Mouse (Mus musculus) stomach, embryonic 14.5 days (tissue): Measurements from ENCODE around the gene Ros1. TPM values are rescaled to one million over a fixed set of nuclear protein-coding genes. Genes with fewer than 3 reads are reported as not detected.

ENCODE experiments used
- ATAC-seq: fragments of 200-750 bp; cut with Nextera tagmentation; 2 replicates; pipeline ENCODE4 v1.8.0; 2017; ENCODE audit warnings: low read depth, moderate TSS enrichment; ENCODE audit not compliant: insufficient number of reproducible peaks, insufficient read depth, low FRiP score
- H3K27ac ChIP-seq: fragments of 300-500 bp; sonication (generic); 2 replicates; pipeline ENCODE4 v1.5.1; 2014; ENCODE audit warnings: mild to moderate bottlenecking, low read length, moderate library complexity, mixed read lengths
- H3K27me3 ChIP-seq: fragments of 300-500 bp; sonication (generic); 2 replicates; pipeline ENCODE4 v1.6.1; 2014; ENCODE audit warnings: low read length, control low read depth, mixed read lengths; ENCODE audit not compliant: control insufficient read depth, insufficient read depth
- H3K36me3 ChIP-seq: fragments of 300-500 bp; sonication (generic); 2 replicates; pipeline ENCODE4 v1.6.1; 2014; ENCODE audit warnings: mild to moderate bottlenecking, control low read depth, low read length, moderate library complexity, mixed read lengths; ENCODE audit not compliant: control insufficient read depth, insufficient read depth
- H3K4me1 ChIP-seq: fragments of 300-500 bp; sonication (generic); 2 replicates; pipeline ENCODE4 v1.6.1; 2014; ENCODE audit warnings: low read length, control low read depth, mixed read lengths; ENCODE audit not compliant: control insufficient read depth, insufficient read depth
- H3K4me2 ChIP-seq: fragments of 300-500 bp; sonication (generic); replicated peaks from 2 replicates; pipeline ENCODE4 v1.6.1; 2014; ENCODE audit warnings: low read depth, low read length, control low read depth
- H3K4me3 ChIP-seq: fragments of 300-500 bp; sonication (generic); 2 replicates; pipeline ENCODE4 v1.5.1; 2014; ENCODE audit warnings: low read depth, low read length, control low read depth
- H3K9ac ChIP-seq: fragments of 300-500 bp; sonication (generic); replicated peaks from 2 replicates; pipeline ENCODE4 v1.6.1; 2014; ENCODE audit warnings: low read depth, mild to moderate bottlenecking, control low read depth, low read length, moderate library complexity, mixed read lengths
- H3K9me3 ChIP-seq: fragments of 300-500 bp; sonication (generic); 2 replicates; pipeline ENCODE4 v1.6.1; 2016; ENCODE audit warnings: low read depth, low read length, control low read depth; ENCODE audit not compliant: control insufficient read depth
- WGBS: fragments of 180-500 bp; shearing (Covaris S2); extraction: QIAGEN DNeasy Blood & Tissue Kit; methylation state at CpG from one replicate; pipeline ENCODE4 v1.1.7; 2014; 5-methylcytosine and 5-hydroxymethylcytosine counted together
- polyA plus RNA-seq: library from polyadenylated mRNA; unstranded; fragments of >200 nt; fragmentation: Nextera tagmentation; extraction: Ambion mirVana; gene quantifications from 2 replicates; pipeline ENCODE4 v1.2.1, GENCODE M21; 2014

Ros1 gene
- polyA plus RNA-seq = 0.04 and 0.25 TPM in 2 replicates

DNA sequence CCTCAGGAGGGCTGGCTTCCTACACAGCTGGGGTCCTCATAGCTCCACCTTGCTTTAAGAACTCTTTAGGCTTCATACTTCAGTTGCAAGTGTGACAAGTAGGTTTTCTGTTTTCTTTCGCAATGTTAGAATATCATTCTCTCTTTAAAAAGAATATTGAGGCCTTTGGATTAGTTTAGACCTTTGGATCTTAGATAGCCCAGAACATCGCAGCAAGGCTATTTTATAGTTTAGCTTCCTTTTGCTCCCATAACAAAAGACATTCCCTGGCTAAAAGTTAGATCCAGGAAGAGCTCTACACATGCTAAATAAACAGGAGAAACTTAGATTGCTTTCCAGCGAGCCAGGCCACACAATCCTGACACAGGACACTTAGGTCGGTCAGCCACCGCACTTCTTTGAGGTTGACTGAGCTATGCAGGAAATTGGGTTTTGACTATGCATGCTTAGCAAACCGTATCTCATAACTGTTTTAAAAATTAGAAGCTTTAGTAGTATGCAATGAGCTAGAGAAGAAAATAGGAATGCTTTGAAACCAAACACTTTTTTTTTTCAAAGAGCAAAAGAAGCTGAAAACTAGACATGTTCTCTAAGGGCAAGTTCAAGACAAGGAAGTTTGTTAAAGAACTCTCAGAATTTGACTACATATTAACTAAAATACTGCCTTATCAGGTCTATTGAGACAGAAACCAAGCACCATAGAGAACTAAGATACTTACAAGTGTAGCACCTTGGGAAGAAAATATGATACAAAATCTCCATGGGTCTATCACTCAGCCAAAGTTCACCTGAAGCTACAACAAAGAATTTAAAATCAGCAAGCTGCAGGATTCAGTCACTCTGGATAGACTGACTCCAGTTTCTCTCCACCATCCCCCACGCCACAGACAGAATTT is at the start of gene Ros1:
Gene Ros1 (minus strand): TSS at position 288 of the 896 bp plus-strand sequence.
- 71% methylated on average over 7 of the region's 7 CpGs for WGBS
- no peak within 1 kb of the TSS for H3K9ac ChIP-seq
- no peak within 1 kb of the TSS for H3K27ac ChIP-seq
- no peaks in the 10 kb centered on the region for H3K27me3 ChIP-seq
- H3K9me3 ChIP-seq = no peaks in the 10 kb centered on the region
- no peaks in the 10 kb centered on the region for H3K4me1 ChIP-seq
- no peaks in the 10 kb centered on the region for H3K36me3 ChIP-seq
- H3K4me2 ChIP-seq = no peak within 1 kb of the TSS
- no peak within 1 kb of the TSS for H3K4me3 ChIP-seq
- no peak for ATAC-seq

- no peaks in the 10 kb centered on the region for H3K4me1 ChIP-seq
- H3K9ac ChIP-seq = no peak overlapping the region
- H3K36me3 ChIP-seq = no peaks in the 10 kb centered on the region
- no peak overlapping the region for H3K4me3 ChIP-seq
- ATAC-seq = no peak
- WGBS = 49% methylated on average over 7 of the region's 7 CpGs
- no peak overlapping the region for H3K4me2 ChIP-seq
- no peaks in the 10 kb centered on the region for H3K9me3 ChIP-seq
- H3K27me3 ChIP-seq = no peaks in the 10 kb centered on the region
- no peak overlapping the region for H3K27ac ChIP-seq
Observed at GRCm38 (mm10) chr10:52242680-52243323, 47.8 kb upstream of the Ros1 start.

- Histone ChIP-seq H3K9ac (no peak overlapping the region), H3K4me1 (no peaks in the 10 kb centered on the region), H3K9me3 (no peaks in the 10 kb centered on the region), H3K36me3 (no peaks in the 10 kb centered on the region), H3K4me2 (no peak overlapping the region), H3K27ac (no peak overlapping the region), H3K4me3 (no peak overlapping the region), H3K27me3 (no peaks in the 10 kb centered on the region)
- no peak for ATAC-seq
- 72% methylated on average over 5 of the region's 5 CpGs for WGBS
Observed at GRCm38 (mm10) chr10:52242015-52242414, 47.0 kb upstream of the Ros1 start.

DNA sequence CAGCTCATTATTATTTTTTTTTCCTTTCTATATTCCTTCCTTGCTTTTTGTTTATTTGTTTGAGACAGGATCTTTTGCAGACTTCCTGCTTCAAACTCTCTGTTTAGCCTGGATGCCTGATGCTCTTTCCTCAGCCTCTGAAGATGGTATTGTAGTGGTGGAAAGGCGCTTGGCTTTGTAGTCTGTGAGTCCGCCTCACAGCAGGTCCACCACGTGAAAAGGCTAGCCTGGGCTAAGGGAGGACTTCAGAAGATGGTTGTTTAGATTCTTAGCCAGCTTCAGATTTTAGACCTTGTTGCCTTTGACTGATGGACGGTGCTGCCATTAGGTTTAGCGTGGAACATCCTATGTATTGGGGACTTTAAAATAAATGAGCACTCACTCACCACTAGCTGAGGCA is 40.4 kb upstream of the Ros1 start:
- peak overlapping the region; percentile 74 for H3K4me2 ChIP-seq
- H3K27ac ChIP-seq = no peak overlapping the region
- H3K4me3 ChIP-seq = peak overlapping the region; percentile 86
- no peak overlapping the region for H3K9ac ChIP-seq
- WGBS = 79% methylated on average over 5 of the region's 5 CpGs
- H3K4me1 ChIP-seq = peaks cover 4% of the 10 kb centered on the region; the same call in 1 of the 2 replicates
- no peaks in the 10 kb centered on the region for H3K36me3 ChIP-seq
- H3K27me3 ChIP-seq = no peaks in the 10 kb centered on the region
- ATAC-seq = no peak
- H3K9me3 ChIP-seq = no peaks in the 10 kb centered on the region

- Histone ChIP-seq H3K27me3 (no peaks in the 10 kb centered on the region), H3K4me2 (peak overlapping the region; percentile 74), H3K4me3 (peak overlapping the region; percentile 86), H3K27ac (no peak overlapping the region), H3K4me1 (peaks cover 4% of the 10 kb centered on the region; the same call in 1 of the 2 replicates), H3K9me3 (no peaks in the 10 kb centered on the region), H3K9ac (peak overlapping the region; percentile 80), H3K36me3 (no peaks in the 10 kb centered on the region)
- ATAC-seq = no peak
- 12% methylated on average over 7 of the region's 7 CpGs for WGBS
Observed at GRCm38 (mm10) chr10:52234654-52234981, 39.6 kb upstream of the Ros1 start.

DNA sequence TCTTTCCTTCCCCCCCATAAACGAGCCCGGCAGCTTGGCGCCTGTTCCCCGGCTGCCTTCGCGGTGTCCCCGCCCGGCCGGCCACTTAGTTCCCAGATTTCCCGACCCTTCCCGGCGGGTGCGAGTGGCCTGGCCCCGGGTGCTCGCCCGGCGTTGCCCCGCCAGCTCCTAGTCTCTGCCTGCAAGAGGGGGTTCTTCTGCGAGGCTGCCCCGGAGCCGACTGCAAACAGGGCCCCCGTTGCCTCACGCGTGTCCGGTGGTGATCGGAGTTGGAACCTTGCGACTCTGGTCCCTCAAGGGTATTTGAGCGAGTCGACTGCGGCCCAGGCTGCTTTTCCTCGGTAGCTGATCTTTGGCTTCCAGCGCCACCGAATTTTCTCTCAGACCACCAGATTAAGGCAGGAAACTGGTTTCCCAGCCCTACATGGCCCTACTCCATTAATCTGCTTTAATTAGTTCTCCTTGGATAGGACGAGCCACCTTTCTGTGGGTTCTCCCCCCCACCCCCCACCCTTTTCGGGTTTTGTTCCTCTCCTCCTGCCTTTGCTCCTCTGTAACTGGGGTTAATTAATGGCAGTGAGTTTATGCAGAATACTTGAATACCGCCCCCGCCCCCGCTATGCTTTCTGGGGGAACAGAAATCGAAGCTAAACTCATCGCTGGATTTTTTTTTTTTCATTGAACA is 39.1 kb upstream of the Ros1 start:
- no peaks in the 10 kb centered on the region for H3K36me3 ChIP-seq
- peaks cover 4% of the 10 kb centered on the region; the same call in 1 of the 2 replicates for H3K4me1 ChIP-seq
- no peaks in the 10 kb centered on the region for H3K27me3 ChIP-seq
- peak; percentile 19; the same call in 1 of the 2 replicates for ATAC-seq
- peak overlapping the region; percentile 86 for H3K4me3 ChIP-seq
- H3K9ac ChIP-seq = peak overlapping the region; percentile 80
- peak overlapping the region; percentile 84 for H3K27ac ChIP-seq
- WGBS = under 1% methylated on average over 40 of the region's 40 CpGs
- H3K4me2 ChIP-seq = peak overlapping the region; percentile 74
- no peaks in the 10 kb centered on the region for H3K9me3 ChIP-seq

DNA sequence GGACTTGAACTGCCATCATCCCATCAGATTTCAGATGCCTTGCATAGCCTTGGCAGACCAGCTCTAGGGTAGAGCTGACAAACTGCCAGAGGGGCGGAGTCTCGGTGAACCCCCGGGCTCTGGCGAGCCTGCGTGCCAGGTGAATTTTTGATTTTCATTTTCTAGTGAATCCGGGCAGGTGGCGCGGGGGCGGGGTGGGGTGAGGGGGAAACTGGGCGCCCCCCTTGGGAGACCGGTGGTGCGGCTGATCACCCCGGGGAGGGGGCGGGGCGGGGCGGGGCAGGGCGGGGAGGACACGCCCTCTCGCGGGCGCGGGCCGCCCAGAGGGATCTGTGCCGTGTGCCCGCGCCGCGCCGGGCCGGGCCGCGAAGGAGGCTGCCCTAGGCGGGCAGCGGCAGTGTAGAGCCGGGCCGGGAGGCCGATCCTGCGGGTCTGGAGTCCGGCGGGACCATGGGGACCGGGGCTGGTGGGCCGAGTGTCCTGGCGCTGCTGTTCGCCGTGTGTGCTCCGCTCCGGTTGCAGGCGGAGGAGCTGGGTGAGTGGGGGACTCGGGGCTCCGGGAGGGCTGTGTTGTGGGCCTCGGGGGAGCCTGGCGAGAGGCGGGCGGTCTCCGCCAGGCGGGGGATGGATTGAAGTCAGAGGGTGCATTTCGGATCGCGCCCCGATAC is 38.4 kb upstream of the Ros1 start, which contains the start of gene Dcbld1:
Gene Dcbld1 (plus strand): TSS at position 319 of the 668 bp plus-strand sequence.
- Histone ChIP-seq H3K9ac (peak within 1 kb of the TSS; percentile 80), H3K36me3 (no peaks in the 10 kb centered on the region), H3K4me1 (peaks cover 4% of the 10 kb centered on the region; the same call in 1 of the 2 replicates), H3K27me3 (no peaks in the 10 kb centered on the region), H3K4me2 (peak within 1 kb of the TSS; percentile 74), H3K9me3 (no peaks in the 10 kb centered on the region), H3K27ac (peak within 1 kb of the TSS; percentile 84), H3K4me3 (peak within 1 kb of the TSS; percentile 86)
- WGBS = under 1% methylated on average over 49 of the region's 60 CpGs
- ATAC-seq = peak; percentile 91
